In the genomic region with DNA sequence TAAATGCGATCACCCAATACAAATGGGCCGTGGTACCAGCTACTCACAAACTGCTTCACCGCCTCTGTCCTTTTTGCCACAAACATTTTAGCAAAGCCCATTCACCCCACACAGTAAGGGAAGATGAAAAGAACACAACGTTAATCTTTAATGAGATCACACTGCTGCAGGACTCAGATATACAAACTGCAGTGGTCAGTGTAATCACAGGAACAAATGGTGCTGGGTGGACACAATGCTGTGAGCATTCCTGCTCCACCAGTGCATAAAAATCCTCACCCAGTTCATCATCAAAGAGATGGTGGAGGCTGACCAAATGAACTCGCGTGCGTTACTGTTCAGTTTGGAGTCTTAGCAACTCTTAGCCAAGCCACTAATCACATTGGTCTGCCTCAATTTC, we compare ENCODE assay signal across 29 mouse cellular contexts.
DNase-seq lines count a peak whose midpoint lies in the region; ATAC-seq and TF ChIP-seq lines count a peak whose summit lies in the region.
"Had no signal": no experiment of that assay in that cellular context is flagged by ENCODE, and none has a peak within 500 bp of the region (broad histone marks: within the 10 kb centered on the region; RNA-seq: fewer than 3 reads in every experiment).

No protein-coding gene starts in this region.

- no peaks in the 10 kb centered on the region for H3K4me1 ChIP-seq in forebrain, embryonic 14.5 days (ENCODE audit: control insufficient read depth, insufficient read depth, low read length)
- no peaks in the 10 kb centered on the region for H3K4me1 ChIP-seq in forebrain, embryonic 13.5 days
- peaks cover 4% of the 10 kb centered on the region for H3K4me1 ChIP-seq in midbrain, embryonic 11.5 days (ENCODE audit: control insufficient read depth, insufficient read depth, low read length)
- no peaks in the 10 kb centered on the region for H3K4me1 ChIP-seq in midbrain, postnatal 0 days (ENCODE audit: insufficient read depth, low read length)
- no peaks in the 10 kb centered on the region for H3K4me1 ChIP-seq in midbrain, embryonic 14.5 days (ENCODE audit: control insufficient read depth, insufficient read depth, low read length)
- H3K4me1 ChIP-seq: heart, embryonic 13.5 days; limb, embryonic 13.5 days; liver, embryonic 12.5 days had no signal

- DNase-seq in forebrain, embryonic 14.5 days (ENCODE audit: low spot score) = no peak
- no peak for DNase-seq in midbrain, embryonic 11.5 days (ENCODE audit: low spot score, missing footprints)
- DNase-seq in midbrain, postnatal 0 days (ENCODE audit: low spot score) = no peak
- peak; percentile 8 for DNase-seq in midbrain, embryonic 14.5 days
- no peak for DNase-seq in thymus, postnatal 10 days (ENCODE audit: low spot score in 2 of 2)
- DNase-seq in cerebellum, postnatal 36 days = no peak
- DNase-seq: adrenal gland, adult 2 months; adrenal gland, postnatal 36 days; cerebellum, adult 8-10 months; cerebellum, postnatal 25 days; gastrocnemius, adult 2 months; gastrocnemius, postnatal 36 days; heart, adult 2 months; heart, postnatal 10 days; kidney, postnatal 4 days; liver, postnatal 0 days; lung, postnatal 36 days; right cerebral cortex, postnatal 25 days; thymus, adult 18-20 months; thymus, postnatal 4 days had no signal

- no peaks in the 10 kb centered on the region for H3K27me3 ChIP-seq in forebrain, embryonic 14.5 days (replicated peaks; ENCODE audit: control insufficient read depth, insufficient read depth, low read length)
- H3K27me3 ChIP-seq in forebrain, embryonic 13.5 days = no peaks in the 10 kb centered on the region
- H3K27me3 ChIP-seq in midbrain, embryonic 11.5 days (ENCODE audit: control insufficient read depth, insufficient read depth, low read length) = no peaks in the 10 kb centered on the region
- no peaks in the 10 kb centered on the region for H3K27me3 ChIP-seq in midbrain, postnatal 0 days (ENCODE audit: insufficient read depth, low read length)
- H3K27me3 ChIP-seq in midbrain, embryonic 14.5 days (ENCODE audit: control insufficient read depth, insufficient read depth, low read length) = no peaks in the 10 kb centered on the region
- H3K27me3 ChIP-seq: heart, embryonic 13.5 days; liver, embryonic 12.5 days had no signal

- no peak overlapping the region for H3K4me2 ChIP-seq in forebrain, embryonic 14.5 days (ENCODE audit: low read length)
- no peak overlapping the region for H3K4me2 ChIP-seq in forebrain, embryonic 13.5 days
- no peak overlapping the region for H3K4me2 ChIP-seq in midbrain, embryonic 11.5 days
- H3K4me2 ChIP-seq in midbrain, postnatal 0 days (ENCODE audit: low read depth, low read length, poor library complexity, severe bottlenecking) = no peak overlapping the region
- no peak overlapping the region for H3K4me2 ChIP-seq in midbrain, embryonic 14.5 days (ENCODE audit: low read length)
- H3K4me2 ChIP-seq: heart, embryonic 13.5 days; hindbrain, embryonic 14.5 days; limb, embryonic 13.5 days; liver, embryonic 12.5 days had no signal

- H3K36me3 ChIP-seq in forebrain, embryonic 14.5 days (ENCODE audit: control insufficient read depth, insufficient read depth, low read length) = no peaks in the 10 kb centered on the region
- no peaks in the 10 kb centered on the region for H3K36me3 ChIP-seq in forebrain, embryonic 13.5 days (ENCODE audit: poor library complexity, severe bottlenecking)
- no peaks in the 10 kb centered on the region for H3K36me3 ChIP-seq in midbrain, embryonic 11.5 days (ENCODE audit: control insufficient read depth, insufficient read depth, low read length)
- no peaks in the 10 kb centered on the region for H3K36me3 ChIP-seq in midbrain, postnatal 0 days (ENCODE audit: insufficient read depth, low read length)
- no peaks in the 10 kb centered on the region for H3K36me3 ChIP-seq in midbrain, embryonic 14.5 days (ENCODE audit: control insufficient read depth, insufficient read depth, low read length)
- H3K36me3 ChIP-seq: heart, embryonic 13.5 days; limb, embryonic 13.5 days; liver, embryonic 12.5 days had no signal

- no peak overlapping the region for H3K4me3 ChIP-seq in forebrain, embryonic 14.5 days (ENCODE audit: low read depth, low read length)
- no peak overlapping the region for H3K4me3 ChIP-seq in forebrain, embryonic 13.5 days
- H3K4me3 ChIP-seq in midbrain, embryonic 11.5 days (ENCODE audit: low read depth, low read length) = no peak overlapping the region
- no peak overlapping the region for H3K4me3 ChIP-seq in midbrain, postnatal 0 days (ENCODE audit: low read depth, low read length)
- no peak overlapping the region for H3K4me3 ChIP-seq in midbrain, embryonic 14.5 days (replicated peaks; ENCODE audit: low read depth, low read length)
- H3K4me3 ChIP-seq: gastrocnemius, adult 2 months; heart, adult 2 months; heart, embryonic 13.5 days; limb, embryonic 13.5 days; liver, embryonic 12.5 days had no signal

- no peaks in the 10 kb centered on the region; the same call in 1 of the 2 replicates for H3K9me3 ChIP-seq in forebrain, embryonic 14.5 days (replicated peaks; ENCODE audit: control insufficient read depth, low read length)
- no peaks in the 10 kb centered on the region for H3K9me3 ChIP-seq in forebrain, embryonic 13.5 days (replicated peaks)
- no peaks in the 10 kb centered on the region for H3K9me3 ChIP-seq in midbrain, embryonic 11.5 days (ENCODE audit: control insufficient read depth, low read length)
- H3K9me3 ChIP-seq in midbrain, postnatal 0 days (ENCODE audit: low read length) = no peaks in the 10 kb centered on the region
- no peaks in the 10 kb centered on the region for H3K9me3 ChIP-seq in midbrain, embryonic 14.5 days (ENCODE audit: control insufficient read depth, low read length)
- H3K9me3 ChIP-seq: liver, embryonic 12.5 days had no signal

- H3K27ac ChIP-seq in forebrain, embryonic 14.5 days (ENCODE audit: low read depth, low read length) = no peak overlapping the region
- H3K27ac ChIP-seq in forebrain, embryonic 13.5 days = no peak overlapping the region
- H3K27ac ChIP-seq in midbrain, embryonic 11.5 days (ENCODE audit: low read depth, low read length) = no peak overlapping the region
- no peak overlapping the region for H3K27ac ChIP-seq in midbrain, postnatal 0 days (ENCODE audit: low read depth, low read length)
- no peak overlapping the region for H3K27ac ChIP-seq in midbrain, embryonic 14.5 days (replicated peaks; ENCODE audit: low read depth, low read length)
- H3K27ac ChIP-seq: gastrocnemius, adult 2 months; heart, adult 2 months; heart, embryonic 13.5 days; hindbrain, embryonic 14.5 days; limb, embryonic 13.5 days; liver, embryonic 12.5 days; stomach, postnatal 0 days had no signal

- no peak overlapping the region for H3K9ac ChIP-seq in forebrain, embryonic 14.5 days (ENCODE audit: low read length)
- no peak overlapping the region for H3K9ac ChIP-seq in forebrain, embryonic 13.5 days
- no peak overlapping the region for H3K9ac ChIP-seq in midbrain, embryonic 11.5 days (ENCODE audit: low read length)
- H3K9ac ChIP-seq in midbrain, postnatal 0 days (replicated peaks; ENCODE audit: low read length, poor library complexity, severe bottlenecking) = no peak overlapping the region
- H3K9ac ChIP-seq in midbrain, embryonic 14.5 days (replicated peaks; ENCODE audit: low read length) = no peak overlapping the region
- H3K9ac ChIP-seq: heart, embryonic 13.5 days; hindbrain, embryonic 14.5 days; limb, embryonic 13.5 days; liver, embryonic 12.5 days; liver, postnatal 0 days had no signal

- TF ChIP-seq CTCF in midbrain, postnatal 0 days (IDR thresholded peaks at IDR 0.05) = no peak

- 0 out of 2 replicates have a peak, but pooled peaks have one; percentile 40 for ATAC-seq in forebrain, embryonic 14.5 days
- no peak; the same call in 1 of the 2 replicates for ATAC-seq in forebrain, embryonic 13.5 days
- peak; percentile 70 for ATAC-seq in midbrain, embryonic 11.5 days (ENCODE audit: low FRiP score)
- ATAC-seq in midbrain, postnatal 0 days (ENCODE audit: low FRiP score) = no peak
- no peak for ATAC-seq in midbrain, embryonic 14.5 days (ENCODE audit: low FRiP score, low TSS enrichment)
- ATAC-seq: activated CD4-positive, CD25-positive, alpha-beta regulatory T cell, adult 4 months; CD4-positive, CD25-positive, alpha-beta regulatory T cell, adult 4 months; intestine, postnatal 0 days; liver, embryonic 12.5 days; liver, postnatal 0 days had no signal

- 22% methylated on average over 7 of the region's 7 CpGs for WGBS in forebrain, embryonic 14.5 days
- 14% methylated on average over 7 of the region's 7 CpGs for WGBS in forebrain, embryonic 13.5 days
- 34% methylated on average over 7 of the region's 7 CpGs for WGBS in midbrain, embryonic 11.5 days
- WGBS in midbrain, postnatal 0 days = 39% methylated on average over 7 of the region's 7 CpGs
- 29% methylated on average over 7 of the region's 7 CpGs for WGBS in midbrain, embryonic 14.5 days

Comparison
In these comparisons a context has a peak if more than half of its experiments do, and no peak if none do; other contexts are left out.
1. ATAC-seq: peak in forebrain, embryonic 14.5 days (single experiment) and midbrain, embryonic 11.5 days (single experiment); none in forebrain, embryonic 13.5 days (single experiment), midbrain, postnatal 0 days (single experiment) and midbrain, embryonic 14.5 days (single experiment).